Mouse (Mus musculus) MEL (cell line): ENCODE results near the gene Anks1. TPM values are rescaled to one million over a fixed set of nuclear protein-coding genes. Genes with fewer than 3 reads are reported as not detected.

Experiments used
- DNase-seq: peaks from one replicate; pipeline ENCODE4 v3.0.0; 2011; ENCODE audit warnings: low read depth, low spot score
- H3K27ac ChIP-seq: 2 replicates; pipeline ENCODE4 v1.5.1; 2012; ENCODE audit warnings: low read depth, mild to moderate bottlenecking, control low read depth, low read length, moderate library complexity; ENCODE audit not compliant: control insufficient read depth
- H3K27me3 ChIP-seq, 2 experiments: fragments of 150-350 bp in 1 of 2; sonication (generic) in 1 of 2; 2 replicates each; pipeline ENCODE4 v1.6.1; 2012; ENCODE audit warnings: low read length in 2 of 2, mild to moderate bottlenecking in 2 of 2, improper control_type of control experiment in 1 of 2, moderate library complexity in 1 of 2; ENCODE audit not compliant: insufficient read depth in 2 of 2, control insufficient read depth in 1 of 2
- H3K36me3 ChIP-seq, 2 experiments: 2 replicates each; pipeline ENCODE4 v1.6.1; 2012 to 2014; ENCODE audit warnings: low read length in 2 of 2, improper control_type of control experiment in 1 of 2, inconsistent platforms in 1 of 2, mild to moderate bottlenecking in 1 of 2; ENCODE audit not compliant: insufficient read depth in 2 of 2, control insufficient read depth in 1 of 2
- H3K4me1 ChIP-seq, 2 experiments: fragments of 150-350 bp in 1 of 2; sonication (generic) in 1 of 2; 2 replicates each; pipeline ENCODE4 v1.6.1; 2012; ENCODE audit warnings: low read length in 2 of 2, improper control_type of control experiment in 1 of 2, mild to moderate bottlenecking in 1 of 2; ENCODE audit not compliant: insufficient read depth in 2 of 2, control insufficient read depth in 1 of 2
- H3K4me3 ChIP-seq, 2 experiments: fragments of 150-350 bp in 1 of 2; sonication (generic) in 1 of 2; 2 replicates each; pipeline ENCODE4 v1.5.1; 2012; ENCODE audit warnings: low read depth in 2 of 2, low read length in 2 of 2, mild to moderate bottlenecking in 2 of 2, moderate library complexity in 2 of 2, control low read depth in 1 of 2, improper control_type of control experiment in 1 of 2; ENCODE audit not compliant: control insufficient read depth in 1 of 2, insufficient read depth in 1 of 2
- H3K79me2 ChIP-seq: 2 replicates; pipeline ENCODE4 v1.6.1; 2012; ENCODE audit warnings: mild to moderate bottlenecking, low read length, moderate library complexity; ENCODE audit not compliant: control insufficient read depth, poor library complexity, insufficient read depth
- H3K9ac ChIP-seq: 2 replicates; pipeline ENCODE4 v1.6.1; 2012; ENCODE audit warnings: low read depth, mild to moderate bottlenecking, control low read depth, low read length, moderate library complexity; ENCODE audit not compliant: control insufficient read depth, poor library complexity, severe bottlenecking
- H3K9me3 ChIP-seq: fragments of 150-350 bp; sonication (generic); replicated peaks from 2 replicates; pipeline ENCODE4 v1.6.1; 2012; ENCODE audit warnings: mild to moderate bottlenecking, low read length, improper control_type of control experiment, moderate library complexity; ENCODE audit not compliant: insufficient read depth
- BHLHE40 ChIP-seq: IDR thresholded peaks from 2 replicates; pipeline ENCODE4 v1.6.1; 2012; ENCODE audit warnings: low read depth, mild to moderate bottlenecking, inconsistent platforms, low read length, improper control_type of control experiment, borderline replicate concordance
- EP300 ChIP-seq, 2 experiments: IDR thresholded peaks; 2 replicates each; pipeline ENCODE4 v1.6.1; 2011; ENCODE audit warnings: improper control_type of control experiment in 2 of 2, low read length in 2 of 2, low read depth in 1 of 2, mild to moderate bottlenecking in 1 of 2
- ETS1 ChIP-seq: IDR thresholded peaks from 2 replicates; pipeline ENCODE4 v1.6.1; 2012; ENCODE audit warnings: low read depth, mild to moderate bottlenecking, inconsistent platforms, low read length, improper control_type of control experiment, moderate library complexity
- JUND ChIP-seq: IDR thresholded peaks from 2 replicates; pipeline ENCODE4 v1.6.1; 2011; ENCODE audit warnings: low read depth, mild to moderate bottlenecking, improper control_type of control experiment, low read length
- KAT2A ChIP-seq: conservative IDR thresholded peaks from 2 replicates; pipeline ENCODE4 v1.6.1; 2012; ENCODE audit warnings: low read depth, low read length, improper control_type of control experiment, inconsistent platforms
- MAFK ChIP-seq: IDR thresholded peaks from 2 replicates; pipeline ENCODE4 v1.6.1; 2011; ENCODE audit warnings: low read depth, mild to moderate bottlenecking, low read length, improper control_type of control experiment, borderline replicate concordance
- MAX ChIP-seq: IDR thresholded peaks from 2 replicates; pipeline ENCODE4 v1.6.1; 2011; ENCODE audit warnings: low read length, improper control_type of control experiment
- MAZ ChIP-seq: IDR thresholded peaks from 2 replicates; pipeline ENCODE4 v1.6.1; 2012; ENCODE audit warnings: low read depth, mild to moderate bottlenecking, inconsistent platforms, low read length, improper control_type of control experiment
- MXI1 ChIP-seq: IDR thresholded peaks from 2 replicates; pipeline ENCODE4 v1.6.1; 2011; ENCODE audit warnings: mild to moderate bottlenecking, low read depth, low read length, improper control_type of control experiment
- RCOR1 ChIP-seq: IDR thresholded peaks from 2 replicates; pipeline ENCODE4 v1.6.1; 2012; ENCODE audit warnings: low read depth, mild to moderate bottlenecking, inconsistent platforms, low read length, improper control_type of control experiment
- SMC3 ChIP-seq: IDR thresholded peaks from 2 replicates; pipeline ENCODE4 v1.6.1; 2011; ENCODE audit warnings: low read depth, low read length, improper control_type of control experiment
- TAL1 ChIP-seq: IDR thresholded peaks from 2 replicates; pipeline ENCODE4 v1.6.1; 2012; ENCODE audit warnings: mild to moderate bottlenecking, inconsistent platforms, low read length, moderate library complexity, mixed read lengths
- TBP ChIP-seq: IDR thresholded peaks from 2 replicates; pipeline ENCODE4 v1.8.0; 2011; ENCODE audit warnings: low read depth, low read length, improper control_type of control experiment
- UBTF ChIP-seq: IDR thresholded peaks from 2 replicates; pipeline ENCODE4 v1.6.1; 2012; ENCODE audit warnings: low read depth, mild to moderate bottlenecking, inconsistent platforms, low read length, improper control_type of control experiment, moderate library complexity, borderline replicate concordance; ENCODE audit not compliant: insufficient read depth
- USF2 ChIP-seq, 2 experiments: IDR thresholded peaks; 2 replicates each; pipeline ENCODE4 v1.6.1; 2011 to 2012; ENCODE audit warnings: improper control_type of control experiment in 2 of 2, low read length in 2 of 2, borderline replicate concordance in 1 of 2, inconsistent platforms in 1 of 2, low read depth in 1 of 2, mild to moderate bottlenecking in 1 of 2; ENCODE audit not compliant: insufficient read depth in 1 of 2
- ZMIZ1 ChIP-seq: IDR thresholded peaks from 2 replicates; pipeline ENCODE4 v1.6.1; 2012; ENCODE audit warnings: low read depth, mild to moderate bottlenecking, inconsistent platforms, low read length, improper control_type of control experiment, moderate library complexity
- ZNF384 ChIP-seq: IDR thresholded peaks from 2 replicates; pipeline ENCODE4 v1.6.1; 2012; ENCODE audit warnings: low read depth, mild to moderate bottlenecking, inconsistent platforms, low read length, improper control_type of control experiment
- polyA plus RNA-seq, 2 experiments: library from polyadenylated mRNA; stranded (reverse) in 1 of 2; unstranded in 1 of 2; fragments of >175 nt in 1 of 2; fragments of >200 nt in 1 of 2; gene quantifications; 2 replicates each; pipeline versions ENCODE4 v1.2.1 to v1.2.4; 2012; ENCODE audit warnings: low replicate concordance in 2 of 2, low read depth in 1 of 2; ENCODE audit not compliant: insufficient read length in 2 of 2, insufficient read depth in 1 of 2, missing spikeins in 1 of 2
- total RNA-seq: library from RNA; depleted of rRNA; stranded (reverse); fragments of 300-350 nt; gene quantifications from 2 replicates; pipeline ENCODE4 v1.2.3, GENCODE M21; 2012

The Anks1 gene
- total and polyA plus RNA-seq, 3 experiments: 11.9 to 15.9 TPM; not detected in 1

- Histone ChIP-seq H3K27ac (no peak overlapping the region), H3K4me3 (no peak overlapping the region), H3K27me3 (no peaks in the 10 kb centered on the region), H3K9me3 (no peaks in the 10 kb centered on the region), H3K4me1 (no peaks in the 10 kb centered on the region), H3K79me2 (no peaks in the 10 kb centered on the region), H3K9ac (no peak overlapping the region)
- no peak for TF ChIP-seq TAL1
- TF ChIP-seq MAX: no peak
- no peak for TF ChIP-seq SMC3
- no peak for TF ChIP-seq MAFK
- no peak for TF ChIP-seq UBTF
- no peak for TF ChIP-seq ZNF384
- TF ChIP-seq JUND: no peak
- no peak for TF ChIP-seq MXI1
- TF ChIP-seq, all 39 proteins: peak for 0
- no peak for DNase-seq
- no peaks in the 10 kb centered on the region for H3K36me3 ChIP-seq
Observed at GRCm38 (mm10) chr17:28009716-28010114, 100.6 kb downstream of the Anks1 start.

GRCm38 (mm10) chr17:28010925-28011324 lies 101.8 kb downstream of the Anks1 start:
- DNase-seq: no peak
- no peak overlapping the region for H3K4me3 ChIP-seq
- no peaks in the 10 kb centered on the region for H3K27me3 ChIP-seq
- H3K4me1 ChIP-seq: no peaks in the 10 kb centered on the region
- H3K36me3 ChIP-seq: no peaks in the 10 kb centered on the region
- no peaks in the 10 kb centered on the region for H3K9me3 ChIP-seq
- no peaks in the 10 kb centered on the region for H3K79me2 ChIP-seq
- no peak for TF ChIP-seq JUND
- TF ChIP-seq ZMIZ1: no peak
- no peak for TF ChIP-seq MAX
- TF ChIP-seq RCOR1: no peak
- TF ChIP-seq KAT2A: no peak
- no peak for TF ChIP-seq USF2 (IDR thresholded peaks at IDR 0.05; ENCODE audit: borderline replicate concordance in 1 of 2, insufficient read depth in 1 of 2, low read depth in 1 of 2, low read length in 2 of 2)
- TF ChIP-seq MAZ: no peak
- TF ChIP-seq MXI1: no peak
- no peak for TF ChIP-seq EP300 (IDR thresholded peaks at IDR 0.05; ENCODE audit: low read depth in 1 of 2, low read length in 2 of 2)
- no peak for TF ChIP-seq TBP
- H3K27ac ChIP-seq: no peak overlapping the region
- no peak overlapping the region for H3K9ac ChIP-seq

GRCm38 (mm10) chr17:28012851-28013250 lies 103.7 kb downstream of the Anks1 start:
- no peaks in the 10 kb centered on the region for H3K4me1 ChIP-seq
- H3K4me3 ChIP-seq: no peak overlapping the region
- H3K9me3 ChIP-seq: no peaks in the 10 kb centered on the region
- no peaks in the 10 kb centered on the region for H3K79me2 ChIP-seq
- TF ChIP-seq ETS1 (no peak), BHLHE40 (0 out of 2 replicates have a peak, but pooled peaks have one; percentile 25)
- no peak overlapping the region for H3K27ac ChIP-seq
- H3K27me3 ChIP-seq: no peaks in the 10 kb centered on the region
- H3K36me3 ChIP-seq: no peaks in the 10 kb centered on the region
- H3K9ac ChIP-seq: no peak overlapping the region
- DNase-seq: no peak
